Mouse (Mus musculus): ENCODE data around the gene Tchh. TPM values are rescaled to one million over a fixed set of nuclear protein-coding genes. Genes with fewer than 3 reads are reported as not detected.
"Not testable (repeated sequence)": the region's sequence is repeated elsewhere in the genome, so short reads cannot be mapped to it uniquely, and the experiment has no call there.

The Tchh gene
- polyA plus RNA-seq, 1 experiment from 2014 or later = 4.2 TPM

- no peaks in the 10 kb centered on the region for H3K36me3 ChIP-seq (ENCODE audit: insufficient read depth, low read length)
- peak; percentile 47 for DNase-seq (ENCODE audit: low spot score)
- H3K4me3 ChIP-seq (ENCODE audit: low read depth, low read length) = no peak overlapping the region
- TF ChIP-seq CTCF (IDR thresholded peaks at IDR 0.05) (no peak), EP300 (IDR thresholded peaks at IDR 0.05) (no peak)
- no peaks in the 10 kb centered on the region for H3K9me3 ChIP-seq (ENCODE audit: low read length)
- H3K9ac ChIP-seq (replicated peaks; ENCODE audit: low read depth) = no peak overlapping the region
- no peaks in the 10 kb centered on the region for H3K4me1 ChIP-seq (ENCODE audit: insufficient read depth, low read depth, low read length)
- WGBS = 37% methylated on average over 2 of the region's 2 CpGs
- H3K27me3 ChIP-seq (replicated peaks; ENCODE audit: insufficient read depth, low read length) = no peaks in the 10 kb centered on the region
- ATAC-seq = peak; percentile 49
- H3K27ac ChIP-seq (ENCODE audit: low read length) = no peak overlapping the region
- no peak overlapping the region for H3K4me2 ChIP-seq (replicated peaks; ENCODE audit: low read depth, low read length)
These were observed 40.0 kb downstream of the Tchh start for GRCm38 (mm10) chr3:93481982-93482616.

GRCm38 (mm10) chr3:93485611-93486010, 43.5 kb downstream of the Tchh start:
- DNase-seq (ENCODE audit: low spot score) (no peak), ATAC-seq (no peak)
- H3K27ac ChIP-seq (ENCODE audit: low read length) = no peak overlapping the region
- no peak overlapping the region for H3K4me2 ChIP-seq (replicated peaks; ENCODE audit: low read depth, low read length)
- H3K9ac ChIP-seq (replicated peaks; ENCODE audit: low read depth) = no peak overlapping the region
- no peak overlapping the region for H3K4me3 ChIP-seq (ENCODE audit: low read depth, low read length)
- H3K36me3 ChIP-seq (ENCODE audit: insufficient read depth, low read length) = no peaks in the 10 kb centered on the region
- no peaks in the 10 kb centered on the region for H3K4me1 ChIP-seq (ENCODE audit: insufficient read depth, low read depth, low read length)
- H3K9me3 ChIP-seq (ENCODE audit: low read length) = no peaks in the 10 kb centered on the region
- TF ChIP-seq EP300 (IDR thresholded peaks at IDR 0.05) = no peak
- no peaks in the 10 kb centered on the region for H3K27me3 ChIP-seq (replicated peaks; ENCODE audit: insufficient read depth, low read length)
- 88% methylated on average over 3 of the region's 3 CpGs for WGBS

- Histone ChIP-seq H3K4me1 (ENCODE audit: insufficient read depth, low read depth, low read length) (no peaks in the 10 kb centered on the region), H3K27me3 (replicated peaks; ENCODE audit: insufficient read depth, low read length) (no peaks in the 10 kb centered on the region), H3K9ac (replicated peaks; ENCODE audit: low read depth) (no peak overlapping the region), H3K36me3 (ENCODE audit: insufficient read depth, low read length) (no peaks in the 10 kb centered on the region), H3K9me3 (ENCODE audit: low read length) (no peaks in the 10 kb centered on the region), H3K27ac (ENCODE audit: low read length) (no peak overlapping the region), H3K4me3 (ENCODE audit: low read depth, low read length) (no peak overlapping the region), H3K4me2 (replicated peaks; ENCODE audit: low read depth, low read length) (no peak overlapping the region)
- 82% methylated on average over 2 of the region's 2 CpGs for WGBS
- no peak for ATAC-seq
- no peak for DNase-seq (ENCODE audit: low spot score)
- TF ChIP-seq EP300 (IDR thresholded peaks at IDR 0.05) = no peak
- no peak for TF ChIP-seq CTCF (IDR thresholded peaks at IDR 0.05)
These were observed 46.4 kb downstream of the Tchh start for GRCm38 (mm10) chr3:93488541-93488940.

GRCm38 (mm10) chr3:93492176-93492575, 50.0 kb downstream of the Tchh start:
- ATAC-seq (no peak), DNase-seq (ENCODE audit: low spot score) (no peak)
- Histone ChIP-seq H3K4me2 (replicated peaks; ENCODE audit: low read depth, low read length) (no peak overlapping the region), H3K27ac (ENCODE audit: low read length) (no peak overlapping the region), H3K4me1 (ENCODE audit: insufficient read depth, low read depth, low read length) (no peaks in the 10 kb centered on the region), H3K9ac (replicated peaks; ENCODE audit: low read depth) (no peak overlapping the region), H3K27me3 (replicated peaks; ENCODE audit: insufficient read depth, low read length) (no peaks in the 10 kb centered on the region), H3K9me3 (ENCODE audit: low read length) (no peaks in the 10 kb centered on the region), H3K36me3 (ENCODE audit: insufficient read depth, low read length) (no peaks in the 10 kb centered on the region), H3K4me3 (ENCODE audit: low read depth, low read length) (no peak overlapping the region)
- no peak for TF ChIP-seq EP300 (IDR thresholded peaks at IDR 0.05)
- no peak for TF ChIP-seq CTCF (IDR thresholded peaks at IDR 0.05)
- 56% methylated on average over 3 of the region's 3 CpGs for WGBS

- peak; percentile 76 for ATAC-seq
These were observed 51.9 kb downstream of the Tchh start for GRCm38 (mm10) chr3:93493992-93494391.

GRCm38 (mm10) chr3:93494774-93495173, 52.6 kb downstream of the Tchh start:
- H3K4me1 ChIP-seq (ENCODE audit: insufficient read depth, low read depth, low read length); H3K4me2 ChIP-seq (replicated peaks; ENCODE audit: low read depth, low read length); ATAC-seq; H3K27me3 ChIP-seq (replicated peaks; ENCODE audit: insufficient read depth, low read length); H3K36me3 ChIP-seq (ENCODE audit: insufficient read depth, low read length); H3K9ac ChIP-seq (replicated peaks; ENCODE audit: low read depth); H3K9me3 ChIP-seq (ENCODE audit: low read length); DNase-seq (ENCODE audit: low spot score); H3K27ac ChIP-seq (ENCODE audit: low read length); H3K4me3 ChIP-seq (ENCODE audit: low read depth, low read length): not testable (repeated sequence)
- WGBS = 23% methylated on average over 5 of the region's 5 CpGs
- TF ChIP-seq CTCF (IDR thresholded peaks at IDR 0.05) = peak; percentile 28; the same call in 1 of the 2 replicates

More at GRCm38 (mm10) chr3:93493992-93494391, 51.9 kb downstream of the Tchh start:
- DNase-seq (ENCODE audit: low spot score) = peak; percentile 91
- H3K9ac ChIP-seq (replicated peaks; ENCODE audit: low read depth) = no peak overlapping the region
- H3K4me1 ChIP-seq (ENCODE audit: insufficient read depth, low read depth, low read length) = no peaks in the 10 kb centered on the region
- no peaks in the 10 kb centered on the region for H3K9me3 ChIP-seq (ENCODE audit: low read length)
- no peak overlapping the region for H3K4me2 ChIP-seq (replicated peaks; ENCODE audit: low read depth, low read length)
- TF ChIP-seq EP300 (IDR thresholded peaks at IDR 0.05) (no peak), CTCF (IDR thresholded peaks at IDR 0.05) (peak; percentile 97)
- H3K27ac ChIP-seq (ENCODE audit: low read length) = no peak overlapping the region
- no peaks in the 10 kb centered on the region for H3K36me3 ChIP-seq (ENCODE audit: insufficient read depth, low read length)
- H3K4me3 ChIP-seq (ENCODE audit: low read depth, low read length) = no peak overlapping the region
- no peaks in the 10 kb centered on the region for H3K27me3 ChIP-seq (replicated peaks; ENCODE audit: insufficient read depth, low read length)
- WGBS = 0% methylated on average over 4 of the region's 4 CpGs

GRCm38 (mm10) chr3:93497131-93497530, 55.0 kb downstream of the Tchh start:
- Histone ChIP-seq H3K27me3 (replicated peaks; ENCODE audit: insufficient read depth, low read length) (no peaks in the 10 kb centered on the region), H3K4me1 (ENCODE audit: insufficient read depth, low read depth, low read length) (no peaks in the 10 kb centered on the region), H3K9ac (replicated peaks; ENCODE audit: low read depth) (no peak overlapping the region), H3K27ac (ENCODE audit: low read length) (no peak overlapping the region), H3K9me3 (ENCODE audit: low read length) (no peaks in the 10 kb centered on the region), H3K4me3 (ENCODE audit: low read depth, low read length) (no peak overlapping the region), H3K36me3 (ENCODE audit: insufficient read depth, low read length) (no peaks in the 10 kb centered on the region), H3K4me2 (replicated peaks; ENCODE audit: low read depth, low read length) (no peak overlapping the region)
- no peak for DNase-seq (ENCODE audit: low spot score)
- 50% methylated on average over 3 of the region's 3 CpGs for WGBS
- no peak for ATAC-seq
- TF ChIP-seq CTCF (IDR thresholded peaks at IDR 0.05) (no peak), EP300 (IDR thresholded peaks at IDR 0.05) (no peak)

Small RNAs within 50 kb of the gene (microRNA-seq; reads per million reads assigned to microRNA genes)
- gene Gm22752 = not detected

Other genes starting within 250 kb of the Tchh start
- gene Flg2, start 245.1 kb upstream of the Tchh start, polyA plus RNA-seq (2015; fragmentation: Nextera tagmentation; extraction: Ambion mirVana) = not detected in 2 replicates
- gene Flg, start 168.8 kb upstream of the Tchh start, polyA plus RNA-seq (2015; fragmentation: Nextera tagmentation; extraction: Ambion mirVana) = not detected in 2 replicates
- gene Hrnr, start 122.6 kb upstream of the Tchh start, polyA plus RNA-seq (2015; fragmentation: Nextera tagmentation; extraction: Ambion mirVana) = not detected in 2 replicates
- gene Rptn, start 48.6 kb upstream of the Tchh start, polyA plus RNA-seq (2015; fragmentation: Nextera tagmentation; extraction: Ambion mirVana) = 0.04 TPM in 1 of 2 replicates, not detected in the other
- gene Tchhl1, start 26.4 kb downstream of the Tchh start, polyA plus RNA-seq (2015; fragmentation: Nextera tagmentation; extraction: Ambion mirVana) = not detected in 2 replicates
- gene S100a11, start 78.2 kb downstream of the Tchh start, polyA plus RNA-seq (2015; fragmentation: Nextera tagmentation; extraction: Ambion mirVana) = 2,427 and 2,513 TPM in 2 replicates
- 395 and 447 TPM in 2 replicates for gene S100a10, start 112.8 kb downstream of the Tchh start, polyA plus RNA-seq (2015; fragmentation: Nextera tagmentation; extraction: Ambion mirVana)
- gene Tdpoz2, start 210.4 kb downstream of the Tchh start, polyA plus RNA-seq (2015; fragmentation: Nextera tagmentation; extraction: Ambion mirVana) = not detected in 2 replicates
- gene Tdpoz1, start 234.0 kb downstream of the Tchh start, polyA plus RNA-seq (2015; fragmentation: Nextera tagmentation; extraction: Ambion mirVana) = not detected in 2 replicates